Mouse (Mus musculus): ENCODE data around the gene Omg. TPM values are rescaled to one million over a fixed set of nuclear protein-coding genes. Genes with fewer than 3 reads are reported as not detected.
A peak's percentile ranks its signal among the peaks of the same experiment; 100 is the strongest.

The Omg gene
- polyA plus RNA-seq (2012; ENCODE audit: insufficient read depth, insufficient read length, missing spikeins), result not detected in 2 replicates

DNA sequence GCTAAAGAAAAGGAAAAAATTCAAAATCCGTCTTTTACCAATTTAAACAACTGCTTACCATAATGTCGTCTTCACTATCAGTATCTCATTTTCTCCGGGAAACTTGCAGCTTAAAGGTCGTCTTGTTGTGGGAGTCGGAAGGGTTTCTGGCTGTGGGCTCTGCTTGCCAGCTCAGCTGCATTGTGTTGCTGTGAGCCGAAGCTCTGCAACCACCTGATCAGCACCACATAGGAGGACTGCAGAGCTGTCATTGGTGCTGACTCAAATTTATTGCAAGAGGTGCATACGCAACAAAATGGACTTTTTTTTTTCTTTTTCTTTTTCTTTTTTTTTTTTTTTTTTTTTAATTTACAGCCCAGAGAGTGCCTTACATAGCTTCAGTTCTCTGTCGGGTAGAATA lies at the start of gene Omg:
Omg (minus strand) TSS at position 240 of the 400 bp plus-strand sequence.
- H3K27ac ChIP-seq (replicated peaks; ENCODE audit: low read depth, low read length), result no peak within 1 kb of the TSS
- no peaks in the 10 kb centered on the region for H3K4me1 ChIP-seq (ENCODE audit: control insufficient read depth, insufficient read depth, insufficient read length, low read length)
- H3K4me3 ChIP-seq (ENCODE audit: insufficient read depth, low read depth, low read length), result no peak within 1 kb of the TSS

GRCm38 (mm10) chr11:79552622-79553021 lies 48.7 kb upstream of the Omg start:
- Histone ChIP-seq H3K4me1 (ENCODE audit: control insufficient read depth, insufficient read depth, insufficient read length, low read length) (no peaks in the 10 kb centered on the region), H3K27ac (replicated peaks; ENCODE audit: low read depth, low read length) (no peak overlapping the region), H3K4me3 (ENCODE audit: insufficient read depth, low read depth, low read length) (no peak overlapping the region)

- Histone ChIP-seq H3K4me3 (ENCODE audit: insufficient read depth, low read depth, low read length) (no peak overlapping the region), H3K27ac (replicated peaks; ENCODE audit: low read depth, low read length) (no peak overlapping the region), H3K4me1 (ENCODE audit: control insufficient read depth, insufficient read depth, insufficient read length, low read length) (peaks cover 8% of the 10 kb centered on the region)
Observed at GRCm38 (mm10) chr11:79536293-79536692, 32.4 kb upstream of the Omg start.

DNA sequence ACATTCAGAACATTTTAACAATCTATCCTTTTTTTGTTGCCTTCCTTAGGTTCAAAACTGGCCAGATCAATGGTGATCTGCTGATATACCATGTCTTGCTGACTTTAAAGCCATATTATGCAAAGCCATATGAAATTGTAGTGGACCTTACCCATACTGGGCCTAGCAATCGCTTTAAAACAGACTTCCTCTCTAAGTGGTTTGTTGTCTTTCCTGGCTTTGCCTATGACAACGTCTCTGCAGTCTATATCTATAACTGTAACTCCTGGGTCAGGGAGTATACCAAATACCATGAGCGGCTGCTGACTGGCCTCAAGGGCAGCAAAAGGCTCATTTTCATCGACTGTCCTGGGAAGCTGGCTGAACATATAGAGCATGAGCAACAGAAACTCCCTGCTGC lies 31.7 kb upstream of the Omg start:
- Histone ChIP-seq H3K27ac (replicated peaks; ENCODE audit: low read depth, low read length) (no peak overlapping the region), H3K4me3 (ENCODE audit: insufficient read depth, low read depth, low read length) (no peak overlapping the region)

DNA sequence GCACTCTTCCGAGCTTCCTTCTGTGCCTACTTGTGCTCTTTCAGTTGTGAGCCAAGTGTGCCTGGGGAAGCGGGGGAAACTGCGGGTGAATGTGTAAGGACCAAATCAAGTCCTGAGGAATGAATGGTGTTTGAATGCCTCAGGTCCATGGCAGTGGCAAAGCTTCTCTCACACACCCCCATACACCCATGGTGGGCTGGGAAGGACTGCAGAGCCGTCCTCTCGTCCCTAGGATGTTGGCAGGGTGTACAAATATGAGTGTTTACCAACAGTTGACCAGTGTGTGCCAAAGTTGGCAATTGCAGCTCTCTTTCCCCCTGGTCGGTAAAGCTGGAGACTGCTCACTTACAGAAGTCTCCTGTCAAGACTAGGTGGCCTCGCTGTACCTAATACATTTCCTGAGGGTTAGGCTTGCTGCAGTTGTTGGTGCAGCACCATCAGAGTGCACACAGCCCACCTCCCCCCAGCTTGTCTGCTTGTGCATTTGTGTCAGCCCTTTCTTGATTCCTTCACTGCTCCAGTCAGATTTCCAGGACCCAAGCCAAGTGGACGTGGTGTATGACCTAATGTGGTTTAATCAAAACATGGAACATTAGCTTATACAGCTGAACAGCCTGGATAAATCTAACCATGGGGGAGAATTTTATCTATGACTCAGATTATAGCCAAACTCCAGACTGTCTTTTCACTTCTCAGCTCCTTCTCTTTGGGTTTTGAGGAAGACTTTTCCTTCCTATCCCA lies 30.2 kb upstream of the Omg start:
- H3K4me1 ChIP-seq (ENCODE audit: control insufficient read depth, insufficient read depth, insufficient read length, low read length), result peaks cover 8% of the 10 kb centered on the region
- no peak overlapping the region for H3K27ac ChIP-seq (replicated peaks; ENCODE audit: low read depth, low read length)
- no peak overlapping the region for H3K4me3 ChIP-seq (ENCODE audit: insufficient read depth, low read depth, low read length)

More for the DNA sequence above, 31.7 kb upstream of the Omg start:
- H3K4me1 ChIP-seq (ENCODE audit: control insufficient read depth, insufficient read depth, insufficient read length, low read length), result peaks cover 8% of the 10 kb centered on the region

- Histone ChIP-seq H3K4me1 (ENCODE audit: control insufficient read depth, insufficient read depth, insufficient read length, low read length) (peaks cover 8% of the 10 kb centered on the region), H3K27ac (replicated peaks; ENCODE audit: low read depth, low read length) (no peak overlapping the region), H3K4me3 (ENCODE audit: insufficient read depth, low read depth, low read length) (no peak overlapping the region)
Observed at GRCm38 (mm10) chr11:79533311-79533710, 29.4 kb upstream of the Omg start.

- Histone ChIP-seq H3K4me3 (ENCODE audit: insufficient read depth, low read depth, low read length) (no peak overlapping the region), H3K4me1 (ENCODE audit: control insufficient read depth, insufficient read depth, insufficient read length, low read length) (peaks cover 8% of the 10 kb centered on the region)
Observed at GRCm38 (mm10) chr11:79531485-79531884, 27.6 kb upstream of the Omg start.

DNA sequence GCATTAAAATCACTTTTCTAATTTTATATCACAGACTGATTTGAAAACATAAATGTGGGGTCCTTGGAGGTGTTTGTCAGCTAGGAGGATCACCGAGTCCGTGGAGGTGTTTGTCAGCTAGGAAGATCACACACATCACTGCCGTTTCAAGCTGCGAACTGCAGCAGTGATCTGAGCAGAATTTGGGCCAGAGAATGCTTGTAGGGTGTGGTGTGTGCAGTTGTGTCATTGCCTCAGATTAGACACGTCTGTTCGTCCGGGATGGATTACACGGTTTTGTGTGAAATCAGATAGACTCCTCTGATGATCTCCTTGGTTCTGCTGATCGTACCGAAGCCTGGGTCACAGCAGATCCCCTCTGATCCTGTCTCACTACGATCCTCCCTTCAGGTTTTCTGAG lies 26.9 kb upstream of the Omg start:
- Histone ChIP-seq H3K4me1 (ENCODE audit: control insufficient read depth, insufficient read depth, insufficient read length, low read length) (peaks cover 8% of the 10 kb centered on the region), H3K4me3 (ENCODE audit: insufficient read depth, low read depth, low read length) (no peak overlapping the region), H3K27ac (replicated peaks; ENCODE audit: low read depth, low read length) (no peak overlapping the region)

More at GRCm38 (mm10) chr11:79531485-79531884, 27.6 kb upstream of the Omg start:
- H3K27ac ChIP-seq (replicated peaks; ENCODE audit: low read depth, low read length), result no peak overlapping the region

DNA sequence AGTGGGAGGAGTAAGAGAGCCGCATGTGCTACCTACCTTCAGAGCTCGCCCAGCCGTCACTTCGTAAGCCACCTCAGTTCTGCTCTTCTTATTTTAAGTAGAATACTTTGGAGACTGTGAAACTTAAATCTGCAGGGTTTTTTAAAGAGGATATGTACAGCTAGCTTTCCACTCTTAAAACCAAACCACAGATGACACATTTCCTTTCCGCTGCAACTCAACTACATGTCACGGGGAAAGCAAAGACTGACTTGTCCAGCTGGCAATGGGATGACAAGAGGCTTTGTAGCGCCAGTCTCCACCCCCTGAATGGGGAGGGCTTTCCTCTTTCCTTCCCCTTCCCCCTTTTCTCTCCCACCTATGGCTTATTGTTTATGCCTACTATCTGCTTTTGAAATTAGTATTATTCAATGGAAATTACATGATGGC lies 26.5 kb upstream of the Omg start, which contains the start of the genes Evi2 and Evi2a:
Evi2 (minus strand) TSS at position 257 of the 429 bp plus-strand sequence.
Evi2a (minus strand) TSS at position 277 of the 429 bp plus-strand sequence.
- peak within 1 kb of the TSS; percentile 48 for H3K4me3 ChIP-seq (ENCODE audit: insufficient read depth, low read depth, low read length)
- 0 out of 2 replicates have a peak within 1 kb of the TSS, but pooled peaks have one; percentile 49 for H3K27ac ChIP-seq (replicated peaks; ENCODE audit: low read depth, low read length)
- H3K4me1 ChIP-seq (ENCODE audit: control insufficient read depth, insufficient read depth, insufficient read length, low read length), result peaks cover 8% of the 10 kb centered on the region

DNA sequence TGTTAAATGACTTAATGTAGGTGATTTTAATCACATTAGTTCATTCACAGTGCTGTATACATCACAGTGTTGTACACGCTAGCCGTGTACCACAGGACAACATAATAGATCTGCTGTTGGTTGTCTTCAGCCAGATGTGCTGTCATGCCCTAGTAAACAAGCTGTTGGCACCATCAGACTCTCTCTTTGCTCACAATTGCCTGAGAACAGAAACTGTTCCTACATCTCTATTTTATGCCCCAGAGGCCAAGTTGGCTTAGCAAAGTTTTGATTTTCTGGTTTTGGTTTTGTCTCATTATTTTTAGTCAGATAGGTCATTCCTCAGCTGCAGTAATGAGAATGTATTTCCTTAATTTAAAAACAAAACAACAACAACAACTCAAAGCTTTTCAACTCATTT lies 25.9 kb upstream of the Omg start:
- H3K27ac ChIP-seq (replicated peaks; ENCODE audit: low read depth, low read length), result 0 out of 2 replicates have a peak overlapping the region, but pooled peaks have one; percentile 49
- peaks cover 8% of the 10 kb centered on the region for H3K4me1 ChIP-seq (ENCODE audit: control insufficient read depth, insufficient read depth, insufficient read length, low read length)
- H3K4me3 ChIP-seq (ENCODE audit: insufficient read depth, low read depth, low read length), result peak overlapping the region; percentile 48

DNA sequence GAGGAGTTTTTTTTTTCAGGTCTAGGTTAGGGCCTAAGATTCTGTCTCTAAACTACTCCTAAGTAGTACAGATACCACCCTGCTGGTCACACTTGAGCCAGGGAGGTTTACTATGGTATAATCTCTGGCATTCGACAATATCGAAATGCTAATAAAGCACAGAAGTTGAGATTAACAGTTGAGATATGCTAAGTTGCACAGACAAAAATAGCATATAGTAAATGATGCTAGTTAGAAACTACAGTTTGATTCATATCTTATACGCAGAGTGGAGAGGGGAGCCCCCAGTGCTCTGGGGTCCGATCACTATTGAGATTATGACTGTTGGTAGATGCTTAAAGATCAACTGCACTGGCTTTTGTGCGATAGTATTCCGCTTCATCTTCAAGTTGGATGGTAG lies 25.3 kb upstream of the Omg start:
- no peak overlapping the region for H3K27ac ChIP-seq (replicated peaks; ENCODE audit: low read depth, low read length)
- peaks cover 8% of the 10 kb centered on the region for H3K4me1 ChIP-seq (ENCODE audit: control insufficient read depth, insufficient read depth, insufficient read length, low read length)
- no peak overlapping the region; the same call in 1 of the 2 replicates for H3K4me3 ChIP-seq (ENCODE audit: insufficient read depth, low read depth, low read length)

DNA sequence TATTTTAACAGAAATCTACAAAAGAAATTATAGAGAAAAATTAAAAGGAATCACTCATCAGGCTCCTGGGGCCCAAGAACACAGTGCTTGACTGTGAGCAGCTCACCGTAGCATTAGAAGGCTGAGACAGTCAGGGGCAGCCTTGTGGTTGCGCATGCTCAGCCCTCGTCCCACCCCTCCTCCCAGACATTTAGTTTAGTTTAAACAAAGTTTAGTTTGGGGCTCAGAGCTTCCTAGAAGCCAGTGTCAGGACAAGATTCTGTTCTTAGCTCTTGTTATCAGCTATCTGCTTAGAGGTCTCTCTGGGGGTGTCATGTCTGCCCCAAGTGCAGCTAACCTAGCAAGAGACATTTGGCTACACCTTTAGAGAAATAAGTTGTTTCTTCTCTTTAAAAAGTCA lies 24.7 kb upstream of the Omg start:
- peak overlapping the region; percentile 72 for H3K27ac ChIP-seq (replicated peaks; ENCODE audit: low read depth, low read length)

GRCm38 (mm10) chr11:79527739-79528384 lies 24.0 kb upstream of the Omg start:
- H3K4me3 ChIP-seq (ENCODE audit: insufficient read depth, low read depth, low read length), result no peak overlapping the region
- peak overlapping the region; percentile 72 for H3K27ac ChIP-seq (replicated peaks; ENCODE audit: low read depth, low read length)
- no peaks in the 10 kb centered on the region for H3K4me1 ChIP-seq (ENCODE audit: control insufficient read depth, insufficient read depth, insufficient read length, low read length)

More for the DNA sequence above, 24.7 kb upstream of the Omg start:
- Histone ChIP-seq H3K4me3 (ENCODE audit: insufficient read depth, low read depth, low read length) (0 out of 2 replicates have a peak overlapping the region, but pooled peaks have one; percentile 14), H3K4me1 (ENCODE audit: control insufficient read depth, insufficient read depth, insufficient read length, low read length) (peaks cover 3% of the 10 kb centered on the region; the same call in 1 of the 2 replicates)

- peak overlapping the region; percentile 67 for H3K27ac ChIP-seq (replicated peaks; ENCODE audit: low read depth, low read length)
- H3K4me3 ChIP-seq (ENCODE audit: insufficient read depth, low read depth, low read length), result no peak overlapping the region
Observed at GRCm38 (mm10) chr11:79527015-79527738, 23.3 kb upstream of the Omg start.

GRCm38 (mm10) chr11:79526549-79526948 lies 22.7 kb upstream of the Omg start:
- no peak overlapping the region for H3K27ac ChIP-seq (replicated peaks; ENCODE audit: low read depth, low read length)
- no peak overlapping the region for H3K4me3 ChIP-seq (ENCODE audit: insufficient read depth, low read depth, low read length)
- H3K4me1 ChIP-seq (ENCODE audit: control insufficient read depth, insufficient read depth, insufficient read length, low read length), result no peaks in the 10 kb centered on the region

More at GRCm38 (mm10) chr11:79527015-79527738, 23.3 kb upstream of the Omg start:
- no peaks in the 10 kb centered on the region for H3K4me1 ChIP-seq (ENCODE audit: control insufficient read depth, insufficient read depth, insufficient read length, low read length)

Measured in brown adipose tissue, adult 24 weeks (tissue).